Mouse (Mus musculus) right cerebral cortex, postnatal 36 days (tissue): Measurements from ENCODE around the gene Brf1.
A peak's percentile ranks its signal among the peaks of the same experiment; 100 is the strongest.

ENCODE experiments used
- DNase-seq, 2 experiments: peaks; one replicate each; pipeline ENCODE4 v3.0.0; 2022; ENCODE audit warnings: low spot score in 2 of 2, mixed read lengths in 1 of 2

Gene Brf1

DNA sequence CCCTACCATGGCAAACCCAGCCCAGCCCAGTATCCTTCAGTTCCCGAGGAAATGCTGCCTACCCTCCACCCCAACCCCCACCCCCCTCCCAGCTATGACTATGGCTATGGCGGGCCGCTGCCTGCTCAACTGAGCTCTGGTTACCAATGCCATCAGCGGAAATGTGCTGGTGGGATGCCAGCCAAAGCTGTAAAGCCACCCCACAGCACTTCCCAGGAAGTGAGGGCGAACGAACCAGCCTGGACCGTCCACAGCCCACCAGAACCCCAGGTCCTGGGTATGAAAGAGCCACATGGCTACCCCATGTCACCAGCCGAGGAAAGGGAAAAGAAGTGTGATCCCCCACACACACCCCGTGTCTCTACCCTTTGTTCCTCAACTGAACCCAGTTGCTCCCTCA lies 59.8 kb downstream of the Brf1 start:
- no peak for DNase-seq

DNA sequence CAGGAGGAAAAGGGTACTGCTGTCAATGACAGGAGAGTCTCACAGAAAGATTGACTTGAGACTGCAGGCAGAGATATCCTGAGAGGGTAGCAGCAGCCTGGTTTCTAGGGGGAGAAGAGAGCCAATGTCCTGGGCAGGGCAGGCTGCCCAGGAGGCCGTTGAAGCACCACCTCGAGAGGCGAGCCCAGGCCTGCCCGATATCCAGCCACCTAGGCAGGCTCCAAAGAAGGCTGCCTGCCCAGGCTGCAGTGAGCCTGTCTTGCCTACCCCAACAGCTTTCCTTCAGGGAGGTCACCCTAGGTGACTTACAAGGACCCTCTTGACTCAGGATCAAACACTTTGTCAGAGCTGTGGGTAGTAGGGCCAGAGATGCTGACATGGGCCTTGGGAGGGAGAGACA lies 60.3 kb downstream of the Brf1 start:
- no peak for DNase-seq

DNA sequence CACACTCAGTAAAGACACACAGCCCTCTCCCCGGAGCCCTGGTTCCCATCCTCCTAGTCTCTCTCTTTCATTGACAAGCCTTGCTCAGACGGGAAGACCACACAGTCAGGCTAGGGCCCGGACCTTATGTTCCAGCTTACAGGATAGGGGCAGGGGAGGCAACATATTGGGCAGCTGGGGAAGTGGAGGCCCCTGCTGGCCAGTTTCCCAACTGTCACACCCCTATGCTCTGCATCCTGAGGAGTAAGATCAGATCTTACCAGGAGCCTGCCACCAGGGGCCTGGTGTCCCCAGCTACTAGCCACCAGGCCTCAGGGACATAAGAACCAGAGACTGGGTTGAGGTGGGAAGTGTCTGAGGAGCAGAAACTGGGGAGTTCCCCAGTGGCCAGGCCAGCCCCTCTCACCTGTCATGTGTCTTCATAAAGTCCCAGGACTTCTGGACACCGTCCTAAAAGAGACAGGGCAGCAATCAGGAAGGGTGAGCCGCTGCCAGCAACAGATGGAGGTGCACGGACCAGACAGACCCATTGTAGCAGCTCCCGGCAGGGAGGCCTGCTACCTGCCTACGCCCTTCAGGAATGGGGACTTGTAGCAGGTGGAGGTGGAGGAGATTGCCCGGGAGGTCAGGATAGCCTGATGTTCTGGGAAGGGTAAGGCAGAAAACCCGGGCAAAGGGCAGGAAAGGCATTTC lies 61.5 kb downstream of the Brf1 start:
- DNase-seq: no peak

DNA sequence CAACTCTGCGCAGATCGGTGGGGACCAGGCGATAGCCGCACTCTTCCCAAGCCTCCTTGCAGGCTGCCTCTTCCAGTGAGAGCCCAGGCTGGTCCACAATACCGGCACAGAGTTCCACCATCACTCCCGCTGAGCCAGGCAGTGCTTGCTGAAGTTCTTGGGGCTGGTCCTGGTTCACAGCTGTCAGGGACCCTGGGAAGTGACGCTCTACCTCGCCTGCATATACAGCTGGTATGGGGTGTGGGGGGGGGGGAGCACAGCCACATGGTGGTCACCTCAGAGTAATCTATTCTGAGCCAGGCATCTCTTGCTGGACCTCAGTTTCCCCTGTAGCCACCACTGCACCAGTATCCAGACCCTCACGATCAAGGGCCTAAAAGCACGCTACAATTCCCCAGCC lies 62.1 kb downstream of the Brf1 start:
- no peak for DNase-seq

DNA sequence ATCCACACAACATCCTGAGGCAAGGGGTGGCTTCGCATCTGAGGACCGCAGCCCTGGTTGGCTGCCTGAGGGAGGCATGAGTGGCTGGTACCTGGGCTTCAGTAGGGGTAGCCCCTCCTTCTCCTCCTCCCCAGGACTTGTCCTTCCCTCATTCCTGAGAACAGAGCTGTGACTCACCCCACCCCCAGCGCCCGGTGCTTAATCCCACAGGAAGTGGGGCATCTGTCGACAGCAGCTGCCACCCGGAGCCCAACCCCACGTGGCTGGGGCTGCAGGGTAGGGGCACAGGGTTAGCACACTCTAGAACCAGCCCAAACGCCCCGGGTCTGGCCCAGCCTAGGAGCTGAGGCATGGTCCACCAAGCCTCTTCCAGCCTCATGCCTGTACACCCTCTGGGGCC lies 62.6 kb downstream of the Brf1 start:
- DNase-seq: no peak

DNA sequence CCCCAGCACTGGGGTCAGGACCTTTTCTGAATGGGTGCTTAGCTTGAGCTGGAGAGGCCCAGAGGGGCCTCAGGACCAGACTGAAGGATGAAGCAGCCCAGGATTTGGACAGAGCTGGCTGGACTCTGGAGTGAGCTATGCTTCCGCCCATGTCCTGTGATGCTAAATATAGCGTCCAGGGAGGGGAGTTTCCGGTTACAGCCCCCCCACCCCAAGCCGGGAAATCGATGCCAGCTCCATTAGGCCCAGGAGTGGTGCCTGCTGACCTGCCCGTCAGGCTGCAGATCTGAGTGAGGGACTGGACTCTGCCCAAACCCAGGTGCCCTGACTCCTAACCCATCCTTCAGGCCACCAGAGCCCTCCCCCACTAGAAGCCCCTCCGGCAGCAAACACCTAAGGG lies 67.9 kb downstream of the Brf1 start:
- DNase-seq: no peak

DNA sequence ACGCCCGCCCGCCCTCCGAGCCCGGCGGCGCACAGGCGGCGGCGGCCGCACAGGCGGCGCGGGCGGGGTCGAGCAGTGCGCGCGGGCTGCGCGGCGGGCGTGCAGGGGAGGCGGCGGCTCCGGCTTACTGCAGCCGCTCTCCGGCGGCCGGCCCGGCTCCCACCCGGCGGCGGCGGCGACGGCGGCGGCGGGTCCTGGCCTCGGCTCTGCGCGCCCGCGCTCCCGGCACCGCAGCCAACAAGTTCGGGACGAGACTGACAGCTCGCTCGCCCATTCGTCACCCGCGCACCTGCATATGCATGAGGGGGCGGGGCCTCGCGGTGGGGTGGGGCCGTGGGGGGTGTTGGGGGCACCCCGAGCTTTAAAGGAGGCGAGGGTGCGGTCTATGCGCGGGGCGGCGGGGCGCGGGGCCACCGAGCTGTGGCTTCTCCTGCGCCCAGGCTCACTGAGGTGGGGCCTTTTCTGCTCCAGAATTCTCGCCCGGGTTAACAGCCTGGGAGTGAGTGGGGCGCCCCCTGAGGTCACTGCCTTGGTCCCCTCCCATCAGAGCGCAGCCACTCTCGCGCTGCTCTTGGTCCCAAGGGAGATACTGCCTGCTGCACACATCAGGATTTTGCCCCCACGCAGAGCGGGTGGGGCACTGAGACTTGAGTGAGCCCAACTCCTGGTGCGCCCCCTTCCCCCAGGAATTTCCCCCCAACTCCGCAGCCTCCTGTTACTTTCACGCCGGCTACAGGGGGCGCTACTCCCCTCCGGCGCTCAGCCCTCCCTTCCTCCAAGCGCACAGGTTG lies 70.7 kb downstream of the Brf1 start, which contains the start of gene Jag2:
Gene Jag2, minus strand, starts transcription at position 215 of the 791 bp plus-strand sequence.
- peak; percentile 61 to 71 for DNase-seq

DNA sequence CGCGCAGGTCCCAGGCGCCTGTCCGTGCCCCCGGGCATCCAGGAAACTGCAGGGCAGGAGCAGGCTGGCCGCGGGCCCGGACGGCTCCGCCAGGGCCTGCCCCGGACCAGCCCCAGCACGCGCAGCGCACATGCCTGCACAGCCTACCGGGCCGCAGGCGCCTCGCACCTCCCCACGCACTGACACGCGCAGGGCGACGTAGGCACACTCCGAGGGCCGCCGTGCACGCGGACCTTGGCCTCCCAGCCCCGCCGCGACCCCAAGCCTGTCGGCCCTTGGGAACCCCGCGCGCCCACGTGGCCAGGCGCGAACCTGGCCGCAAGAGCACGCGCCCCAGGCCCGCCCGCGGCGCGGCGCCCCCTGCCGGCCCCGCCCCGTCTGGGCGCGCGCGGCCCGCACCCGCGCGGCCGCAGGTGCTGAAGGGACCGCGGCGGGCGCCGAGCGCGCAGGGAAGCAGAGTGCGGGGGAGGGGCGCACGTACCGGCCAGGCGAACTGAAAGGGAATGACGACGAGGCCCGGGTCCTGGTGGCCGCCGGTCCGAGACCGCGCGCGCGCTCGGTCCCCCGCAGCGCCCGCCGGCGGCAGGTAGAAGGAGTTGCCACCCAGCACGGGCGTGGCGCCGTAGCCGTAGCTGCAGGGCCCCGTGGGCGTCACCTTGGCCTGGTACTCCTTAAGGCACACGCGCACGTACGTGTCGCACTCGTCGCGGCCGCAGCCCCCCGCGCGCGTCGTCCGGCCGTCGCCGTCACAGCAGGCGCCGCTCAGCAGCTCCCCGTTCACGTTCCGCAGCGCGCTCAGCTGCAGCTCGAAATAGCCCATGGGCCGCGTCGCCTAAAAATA lies 71.9 kb downstream of the Brf1 start:
- DNase-seq: peak; percentile 65 to 67

DNA sequence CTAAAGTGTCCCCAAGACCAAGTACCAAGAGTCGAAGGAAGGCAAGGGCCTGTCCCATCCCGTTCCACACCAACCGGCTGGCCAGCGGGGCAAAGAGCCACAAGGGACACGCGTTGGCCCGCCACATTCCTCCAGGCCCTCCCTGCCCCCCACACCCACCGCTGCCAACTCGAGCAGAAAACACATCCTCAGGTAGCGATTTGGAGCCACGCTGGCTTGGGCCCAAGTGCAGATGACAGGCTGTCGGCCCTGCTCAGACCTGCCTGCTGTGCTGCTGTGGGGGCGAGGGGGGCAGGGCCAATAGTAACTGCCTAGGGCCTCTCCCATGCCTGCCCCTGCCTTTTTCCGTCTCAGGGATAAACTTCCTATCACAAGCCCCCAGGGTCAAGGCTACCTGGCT lies 73.2 kb downstream of the Brf1 start:
- DNase-seq: no peak

DNA sequence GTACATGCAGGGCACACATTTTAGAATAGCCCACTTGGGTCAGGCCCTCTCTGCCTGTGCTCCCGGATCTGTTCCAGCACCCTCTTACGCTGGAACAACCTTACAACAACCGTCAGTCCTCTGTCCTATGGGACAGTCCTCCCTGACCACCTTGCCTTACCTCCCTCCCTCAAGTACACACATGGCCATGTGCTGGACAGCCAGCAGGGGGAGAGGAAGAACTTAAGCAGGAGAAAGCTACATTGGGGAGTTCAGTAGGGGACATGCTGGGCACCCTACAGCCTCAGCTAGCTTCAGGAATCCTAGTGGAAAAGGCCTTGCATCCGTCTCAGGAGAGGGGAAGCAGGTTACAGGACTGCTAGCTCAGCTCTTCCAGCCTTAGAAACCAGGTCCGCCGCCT lies 74.6 kb downstream of the Brf1 start:
- DNase-seq: no peak

DNA sequence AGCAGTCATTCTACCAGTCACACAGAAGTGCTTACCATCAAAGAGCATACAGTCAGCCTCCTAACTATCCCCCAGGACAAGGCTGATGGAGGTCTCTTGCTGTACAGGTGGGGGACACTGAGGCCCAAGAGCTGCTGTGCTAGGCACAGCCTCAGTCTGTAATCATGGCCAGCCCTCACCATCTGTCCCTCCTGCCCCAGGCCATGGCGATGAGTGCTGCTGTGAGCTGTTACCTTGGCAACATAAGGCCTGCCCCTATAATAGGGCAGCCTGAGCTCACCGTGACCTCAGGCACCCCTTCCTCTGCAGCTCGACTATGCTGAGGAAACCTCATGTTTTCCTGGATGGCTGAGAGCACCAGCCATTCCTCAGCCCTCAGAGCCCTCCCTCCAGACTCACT lies 78.0 kb downstream of the Brf1 start:
- no peak for DNase-seq

DNA sequence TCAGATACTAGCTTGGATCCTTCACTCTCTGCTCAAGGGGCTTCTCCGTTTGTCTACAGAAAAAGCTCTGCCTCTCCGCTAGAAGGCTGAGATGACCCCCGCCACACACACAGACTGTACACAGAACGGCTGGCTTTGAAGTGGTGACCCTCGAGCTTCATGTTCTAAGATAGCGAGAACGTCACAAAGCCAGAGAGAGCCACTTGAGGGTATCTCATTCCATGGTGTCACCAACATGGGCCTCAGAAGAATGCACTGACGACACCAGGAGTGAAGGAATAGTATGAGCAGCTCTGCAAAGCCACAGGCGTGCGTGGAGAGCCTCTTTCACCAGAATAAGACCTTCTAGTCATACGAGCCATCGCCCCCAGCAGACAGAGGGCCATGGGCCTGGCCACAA lies 79.0 kb downstream of the Brf1 start:
- DNase-seq: no peak

DNA sequence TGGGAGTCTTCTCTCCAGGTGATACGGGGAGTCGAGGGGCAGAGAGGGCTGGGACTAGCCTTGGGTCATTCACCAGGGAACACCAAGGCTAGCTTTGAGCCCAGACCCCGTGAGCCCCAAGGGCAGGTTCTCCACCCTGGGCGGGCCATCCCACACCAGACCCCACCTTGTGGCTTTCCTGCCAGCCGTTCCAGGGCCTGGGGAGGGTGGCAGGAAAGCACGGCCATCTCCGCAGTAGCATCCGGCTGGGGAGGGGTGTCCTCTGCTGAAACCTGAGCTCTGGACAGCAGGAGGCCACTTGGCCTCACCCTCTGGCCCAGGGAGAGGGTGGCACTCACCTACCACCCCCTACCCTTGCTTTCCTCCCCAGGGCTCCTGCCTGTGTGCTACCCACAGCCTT lies 82.6 kb downstream of the Brf1 start:
- no peak for DNase-seq

DNA sequence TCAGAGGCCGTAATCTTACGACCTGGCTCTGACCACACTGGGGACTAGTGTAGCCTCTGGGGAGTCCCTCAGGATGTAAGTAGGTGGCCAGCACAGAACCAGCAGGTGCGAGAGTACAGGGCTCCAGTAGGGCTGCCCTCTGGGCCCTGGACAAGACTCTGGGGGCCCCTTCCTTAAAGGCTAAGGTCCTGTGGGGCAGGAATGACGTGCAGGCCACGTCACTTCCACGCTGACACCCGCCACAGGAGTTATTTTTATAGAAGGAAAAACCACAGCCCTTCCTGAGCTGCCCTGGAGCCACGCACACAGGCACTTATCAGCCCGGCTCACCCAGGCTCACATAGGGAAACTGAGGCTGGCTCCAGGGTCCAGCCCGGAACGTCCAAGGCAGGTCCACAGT lies 83.0 kb downstream of the Brf1 start:
- no peak for DNase-seq

DNA sequence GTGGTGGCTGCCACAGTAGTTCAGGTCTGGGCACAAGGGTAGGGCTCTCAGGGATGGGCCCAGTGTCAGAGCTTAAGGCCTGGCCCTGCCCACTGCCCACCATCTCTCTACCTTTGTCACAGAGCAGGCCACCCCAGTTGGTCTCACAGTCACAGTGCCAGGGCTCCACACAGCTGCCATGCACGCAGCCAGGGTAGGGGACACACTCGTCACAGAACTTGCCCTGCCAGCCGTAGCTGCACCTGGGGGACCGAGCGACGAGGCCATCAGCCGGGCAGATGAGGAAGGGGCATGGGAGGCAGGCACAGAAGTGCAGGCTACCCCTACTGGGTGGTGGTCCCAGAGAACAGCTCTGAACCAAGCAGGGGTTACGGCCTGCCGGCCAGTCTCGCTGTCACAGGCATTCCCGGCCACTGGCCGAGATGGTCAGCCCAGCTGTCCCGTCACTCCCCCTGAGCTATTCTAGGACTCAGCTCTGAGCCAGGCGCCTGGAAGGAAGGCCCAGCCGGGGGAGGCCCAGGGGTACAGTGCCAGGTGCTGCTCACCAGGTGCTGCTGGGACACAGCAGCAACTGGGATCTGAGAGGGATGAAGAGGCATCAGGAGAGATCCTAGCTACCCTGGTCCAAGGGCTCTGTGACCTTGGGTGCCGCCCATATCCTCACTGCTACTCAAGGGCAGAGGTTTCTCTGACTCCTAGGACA lies 83.7 kb downstream of the Brf1 start:
- DNase-seq: no peak

DNA sequence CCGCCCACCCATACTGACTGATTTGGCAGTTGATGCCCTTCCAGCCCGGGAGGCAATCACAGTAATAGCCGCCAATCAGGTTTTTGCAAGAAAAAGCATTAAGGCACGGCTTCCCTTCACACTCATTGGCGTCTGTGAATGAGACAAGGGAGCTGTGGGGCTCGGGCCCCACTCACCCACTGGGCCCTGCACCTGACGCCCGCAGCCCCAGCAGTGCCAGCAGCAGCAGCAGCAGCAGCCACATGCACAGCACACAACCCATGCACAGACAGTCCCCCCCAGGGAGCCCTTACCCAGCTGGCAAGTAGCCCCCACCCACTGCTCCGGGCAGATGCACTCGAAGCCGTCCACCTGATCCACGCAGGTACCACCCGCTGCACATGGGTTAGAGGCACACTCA lies 84.9 kb downstream of the Brf1 start:
- no peak for DNase-seq

DNA sequence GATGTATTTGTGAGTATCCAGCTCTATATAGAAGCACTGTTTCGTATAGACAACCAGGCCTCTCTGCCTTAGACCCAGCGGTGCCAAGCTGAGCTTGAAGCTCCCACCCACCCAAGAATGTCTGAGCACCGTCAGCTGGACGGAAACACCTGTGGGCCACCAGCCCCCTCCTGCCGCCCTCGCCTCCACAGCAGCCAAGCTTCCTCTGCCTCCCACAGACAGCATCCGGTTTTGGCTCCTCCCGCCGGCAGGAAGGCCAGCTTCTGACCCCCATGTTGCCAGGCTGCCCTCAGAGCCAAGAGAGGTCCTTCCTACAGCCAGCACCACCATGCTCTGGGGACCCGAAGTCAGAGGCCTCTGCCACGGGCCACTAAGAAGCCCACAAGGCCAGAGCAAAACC lies 86.0 kb downstream of the Brf1 start:
- DNase-seq: no peak

DNA sequence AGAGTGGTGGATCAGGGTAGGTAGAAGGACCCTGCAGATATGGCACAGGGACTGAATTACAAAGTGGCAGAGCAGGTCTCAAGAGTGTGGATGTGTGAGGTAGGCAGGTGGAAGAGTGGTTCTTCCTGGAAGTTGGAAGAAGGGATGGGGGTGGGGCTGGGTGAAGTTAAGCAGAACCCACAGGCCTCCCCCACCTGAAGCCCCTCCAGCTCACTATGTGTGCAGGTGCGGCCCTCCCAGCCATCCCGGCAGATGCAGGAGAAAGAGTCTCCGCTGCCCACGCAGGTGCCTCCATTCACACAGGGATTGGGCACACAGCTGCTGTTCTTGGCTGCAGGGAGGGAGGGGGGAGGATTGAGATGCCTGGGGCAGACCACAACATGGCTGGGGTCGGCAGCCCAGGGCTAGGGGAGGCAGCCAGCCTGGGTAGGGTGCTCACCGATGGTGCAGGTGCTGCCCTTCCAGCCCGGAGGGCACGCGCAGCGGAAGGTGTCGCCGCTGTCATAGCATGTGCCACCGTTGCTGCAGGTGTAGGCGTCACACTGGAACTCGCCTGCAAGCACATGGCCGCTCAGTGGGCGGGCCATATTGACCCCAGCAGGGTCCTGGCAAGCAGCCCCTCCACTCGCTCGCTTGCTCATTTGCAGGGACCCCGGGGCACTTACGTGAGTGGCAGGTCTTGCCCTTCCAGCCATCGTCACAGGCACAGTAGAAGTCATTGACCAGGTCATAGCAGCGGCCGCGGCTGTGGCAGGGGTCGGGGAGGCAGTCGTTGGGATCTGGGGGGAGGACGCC lies 87.4 kb downstream of the Brf1 start:
- no peak for DNase-seq

DNA sequence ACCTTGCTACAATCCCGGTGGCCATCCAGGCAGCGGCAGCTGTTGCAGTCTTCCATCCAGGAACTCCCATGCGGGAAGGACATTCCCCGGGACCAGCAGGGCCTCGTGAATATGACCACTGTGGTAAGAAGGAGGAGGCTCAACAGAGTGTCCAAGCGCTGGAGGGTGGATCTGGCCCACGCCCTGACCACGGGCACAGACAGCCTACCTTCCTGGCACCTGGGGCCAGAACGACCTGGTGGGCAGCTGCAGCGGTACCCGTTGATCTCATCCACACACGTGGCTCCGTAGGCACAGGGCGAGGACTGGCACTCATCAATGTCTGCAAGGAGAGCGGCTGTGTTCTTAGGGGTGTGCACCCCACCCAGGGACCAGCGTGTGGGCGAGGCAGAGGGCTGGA lies 88.8 kb downstream of the Brf1 start:
- DNase-seq: no peak
